Mouse (Mus musculus) liver, adult 2 months (tissue): ENCODE results near the gene Nfatc3.

Source experiments
- CTCF ChIP-seq: fragments of 200-500 bp; IDR thresholded peaks from 2 replicates; pipeline ENCODE4 v1.5.1; 2011; ENCODE audit warnings: low read depth, low read length, control low read depth
- POLR2A ChIP-seq: fragments of 200-500 bp; IDR thresholded peaks from 2 replicates; pipeline ENCODE4 v1.6.1; 2011; ENCODE audit warnings: low read length, control low read depth; ENCODE audit not compliant: insufficient read depth; ENCODE audit errors: extremely low read depth

DNA sequence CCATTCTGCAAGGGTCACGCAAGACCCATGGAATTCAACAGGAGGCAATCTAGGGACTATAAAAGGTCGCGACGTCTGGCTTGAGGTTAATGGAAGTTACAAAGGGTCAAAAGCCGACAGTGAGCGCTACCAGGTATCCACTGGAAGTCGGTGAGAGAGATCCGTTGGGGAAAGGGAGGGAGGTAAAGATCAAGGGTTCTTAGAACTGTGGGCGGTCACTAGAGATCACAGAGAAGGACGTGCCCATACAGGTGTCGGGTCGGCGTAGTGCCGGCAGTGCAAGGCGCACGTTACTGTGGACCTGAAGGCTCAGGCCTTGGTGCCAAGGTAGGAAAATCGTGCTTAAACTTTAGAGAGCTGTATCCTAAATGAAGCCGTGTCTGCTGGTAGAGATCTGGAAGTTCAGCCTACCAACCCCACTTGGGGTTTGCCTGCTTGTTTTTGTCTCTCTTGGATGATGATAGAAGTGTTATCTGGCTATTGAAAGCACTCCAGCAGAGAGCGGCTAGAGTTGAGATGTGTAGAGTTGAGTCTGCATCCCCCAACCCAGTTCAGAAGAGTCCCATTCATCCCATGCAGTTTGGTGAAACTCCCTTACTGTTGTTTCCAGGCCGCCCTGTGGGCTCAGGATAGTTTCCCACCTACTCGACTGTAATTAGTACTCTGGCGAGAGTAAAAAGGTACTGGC, 78.7 kb downstream of the Nfatc3 start:
- TF ChIP-seq CTCF, result no peak
- no peak for TF ChIP-seq POLR2A
